Mouse (Mus musculus) right cerebral cortex, postnatal 4 days (tissue): Measurements from ENCODE around the gene Taar1.
A peak's percentile ranks its signal among the peaks of the same experiment; 100 is the strongest.

Experiments
- DNase-seq: peaks from one replicate; pipeline ENCODE4 v3.0.0-alpha.2; 2022

Taar1 gene

GRCm38 (mm10) chr10:23920056-23920455 is at the start of gene Taar1:
Gene Taar1, plus strand, starts transcription at chr10:23920356.
- no peak for DNase-seq

- DNase-seq, result peak; percentile 13
Observed at GRCm38 (mm10) chr10:23880695-23881094, 39.5 kb upstream of the Taar1 start.

- no peak for DNase-seq
Observed at GRCm38 (mm10) chr10:23884910-23885309, 35.2 kb upstream of the Taar1 start.

- DNase-seq, result no peak
Observed at GRCm38 (mm10) chr10:23886060-23886459, 34.1 kb upstream of the Taar1 start.

- DNase-seq, result no peak
Observed at GRCm38 (mm10) chr10:23892987-23893386, 27.2 kb upstream of the Taar1 start.

GRCm38 (mm10) chr10:23894601-23895349 is 25.4 kb upstream of the Taar1 start, which contains the start of gene Vnn1:
Gene Vnn1, plus strand, starts transcription at chr10:23894688.
- no peak for DNase-seq

GRCm38 (mm10) chr10:23895376-23895775 is 24.8 kb upstream of the Taar1 start:
- DNase-seq, result no peak

- no peak for DNase-seq
Observed at GRCm38 (mm10) chr10:23901119-23901518, 19.0 kb upstream of the Taar1 start.

- DNase-seq, result no peak
Observed at GRCm38 (mm10) chr10:23905661-23906060, 14.5 kb upstream of the Taar1 start.

- DNase-seq, result no peak
Observed at GRCm38 (mm10) chr10:23922468-23922867, 2.3 kb downstream of the Taar1 start.

- no peak for DNase-seq
Observed at GRCm38 (mm10) chr10:23923941-23924340, 3.8 kb downstream of the Taar1 start.

GRCm38 (mm10) chr10:23937613-23938012 is 17.5 kb downstream of the Taar1 start:
- DNase-seq, result no peak

- DNase-seq, result no peak
Observed at GRCm38 (mm10) chr10:23938312-23938711, 18.2 kb downstream of the Taar1 start, which contains the start of gene Taar2. Gene Taar2, plus strand, starts transcription at chr10:23938572.

GRCm38 (mm10) chr10:23942465-23942864 is 22.3 kb downstream of the Taar1 start:
- DNase-seq, result no peak

- no peak for DNase-seq
Observed at GRCm38 (mm10) chr10:23948026-23948425, 27.9 kb downstream of the Taar1 start.

GRCm38 (mm10) chr10:23949508-23950005 is 29.4 kb downstream of the Taar1 start, which contains the start of gene Taar3:
Gene Taar3, plus strand, starts transcription at chr10:23949558.
- DNase-seq, result peak; percentile 19

GRCm38 (mm10) chr10:23951714-23952113 is 31.6 kb downstream of the Taar1 start:
- no peak for DNase-seq

- DNase-seq, result no peak
Observed at GRCm38 (mm10) chr10:23959071-23959470, 38.9 kb downstream of the Taar1 start.

- no peak for DNase-seq
Observed at GRCm38 (mm10) chr10:23960444-23960915, 40.3 kb downstream of the Taar1 start, which contains the start of gene Taar4. Gene Taar4, plus strand, starts transcription at chr10:23960494.

GRCm38 (mm10) chr10:23963444-23963843 is 43.3 kb downstream of the Taar1 start:
- no peak for DNase-seq

GRCm38 (mm10) chr10:23964921-23965610 is 44.9 kb downstream of the Taar1 start:
- DNase-seq, result no peak

GRCm38 (mm10) chr10:23970656-23971165 is 50.6 kb downstream of the Taar1 start, which contains the start of gene Taar5:
Gene Taar5, plus strand, starts transcription at chr10:23970706.
- no peak for DNase-seq
